Mouse (Mus musculus) neural tube, embryonic 14.5 days (tissue): ENCODE data around the gene Col6a1. TPM values are rescaled to one million over a fixed set of nuclear protein-coding genes. Genes with fewer than 3 reads are reported as not detected.

ENCODE experiments used
- polyA plus RNA-seq: library from polyadenylated mRNA; unstranded; fragments of >200 nt; fragmentation: Nextera tagmentation; extraction: Ambion mirVana; gene quantifications from 2 replicates; pipeline ENCODE4 v1.2.1, GENCODE M21; 2014

The Col6a1 gene
- polyA plus RNA-seq, 1 experiment from 2014 or later, result 2.6 TPM

Other genes starting within 250 kb of the Col6a1 start
- gene Lss, start 194.6 kb downstream of the Col6a1 start, polyA plus RNA-seq, result 34.1 and 39.3 TPM in 2 replicates
- gene Spatc1l, start 163.9 kb downstream of the Col6a1 start, polyA plus RNA-seq, result 0.15 TPM in 1 of 2 replicates, not detected in the other
- not detected in 2 replicates for gene Ftcd, start 150.5 kb downstream of the Col6a1 start, polyA plus RNA-seq
- gene Col6a2, start 102.5 kb downstream of the Col6a1 start, polyA plus RNA-seq, result 2.4 and 20.5 TPM in 2 replicates
- gene Pcbp3, start 235.7 kb upstream of the Col6a1 start, polyA plus RNA-seq, result 45.8 and 60.8 TPM in 2 replicates